Mouse (Mus musculus) erythroblast, adult 5-6 weeks (primary cell): ENCODE measurements around the gene Hmgcs1. TPM values are rescaled to one million over a fixed set of nuclear protein-coding genes. Genes with fewer than 3 reads are reported as not detected.

ENCODE experiments used
- ATAC-seq: replicated peaks from 2 replicates; pipeline ENCODE4 v1.8.0; 2016; ENCODE audit warnings: moderate number of reproducible peaks, mild to moderate bottlenecking, moderate TSS enrichment, inconsistent platforms; ENCODE audit not compliant: poor library complexity, low FRiP score, severe bottlenecking
- total RNA-seq, 2 experiments: library from RNA; stranded (forward) in 1 of 2; stranded (reverse) in 1 of 2; fragments of 150-400 nt in 1 of 2; fragments of 200-764, 138-1000 nt in 1 of 2; gene quantifications; 2 replicates each; pipeline versions ENCODE4 v1.2.3 to v1.2.4; 2015 to 2017; ENCODE audit warnings: low replicate concordance in 2 of 2

Gene Hmgcs1
- total RNA-seq, 2 experiments from 2014 or later: 5.1 to 11.5 TPM

GRCm38 (mm10) chr13:119741390-119742237 lies 51.4 kb downstream of the Hmgcs1 start:
- ATAC-seq: no peak

DNA sequence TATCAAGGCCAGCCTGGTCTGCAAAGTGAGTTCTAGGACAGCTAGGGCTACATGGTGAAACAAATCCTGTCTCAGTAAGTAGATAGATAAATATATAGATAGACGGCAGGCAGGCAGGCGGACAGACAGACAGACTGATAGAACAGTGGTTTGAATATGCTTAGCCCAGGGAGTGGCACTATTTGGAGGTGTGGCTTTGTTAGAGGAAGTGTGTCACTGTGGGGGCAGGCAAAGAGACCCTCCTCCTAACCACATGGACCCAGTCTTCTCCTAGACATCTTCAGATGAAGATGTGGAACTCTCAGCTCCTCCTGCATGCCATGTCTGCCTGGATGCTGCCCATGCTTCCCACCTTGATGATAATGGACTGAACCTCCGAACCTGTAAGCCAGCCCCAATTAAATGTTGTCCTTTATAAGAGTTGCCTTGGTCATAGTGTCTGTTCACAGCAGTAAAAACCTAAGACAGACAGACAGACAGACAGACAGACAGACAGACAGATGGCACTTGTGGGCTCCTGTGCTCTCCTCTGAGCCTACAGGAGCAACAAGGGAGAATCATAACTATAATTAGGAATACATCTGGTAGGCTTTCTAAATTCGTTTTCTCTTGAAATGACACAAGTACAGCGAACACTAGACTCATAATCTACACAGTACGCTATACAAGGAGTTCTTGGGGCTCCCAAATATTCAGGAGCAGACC lies 52.7 kb downstream of the Hmgcs1 start:
- ATAC-seq: no peak

GRCm38 (mm10) chr13:119743470-119743869 lies 53.3 kb downstream of the Hmgcs1 start:
- ATAC-seq: no peak

DNA sequence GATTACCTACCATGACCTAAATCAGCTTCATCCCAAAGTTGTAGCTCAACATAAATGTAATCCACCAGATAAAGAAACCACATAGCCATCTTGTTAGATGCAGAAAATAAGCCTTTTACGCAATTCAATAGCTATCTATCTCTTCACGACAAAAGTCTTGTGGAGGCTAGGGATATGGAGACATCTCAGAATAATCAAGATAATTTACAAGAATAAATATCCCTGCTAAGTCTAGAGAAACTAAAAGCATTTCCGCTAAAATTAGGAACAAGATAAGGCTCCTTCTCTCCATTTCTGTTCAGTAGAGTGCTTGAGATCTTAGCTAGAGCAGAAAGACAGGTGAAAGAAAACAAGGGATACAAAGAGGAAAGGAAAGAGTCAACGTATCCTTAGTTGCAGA lies 56.8 kb downstream of the Hmgcs1 start:
- ATAC-seq: no peak

DNA sequence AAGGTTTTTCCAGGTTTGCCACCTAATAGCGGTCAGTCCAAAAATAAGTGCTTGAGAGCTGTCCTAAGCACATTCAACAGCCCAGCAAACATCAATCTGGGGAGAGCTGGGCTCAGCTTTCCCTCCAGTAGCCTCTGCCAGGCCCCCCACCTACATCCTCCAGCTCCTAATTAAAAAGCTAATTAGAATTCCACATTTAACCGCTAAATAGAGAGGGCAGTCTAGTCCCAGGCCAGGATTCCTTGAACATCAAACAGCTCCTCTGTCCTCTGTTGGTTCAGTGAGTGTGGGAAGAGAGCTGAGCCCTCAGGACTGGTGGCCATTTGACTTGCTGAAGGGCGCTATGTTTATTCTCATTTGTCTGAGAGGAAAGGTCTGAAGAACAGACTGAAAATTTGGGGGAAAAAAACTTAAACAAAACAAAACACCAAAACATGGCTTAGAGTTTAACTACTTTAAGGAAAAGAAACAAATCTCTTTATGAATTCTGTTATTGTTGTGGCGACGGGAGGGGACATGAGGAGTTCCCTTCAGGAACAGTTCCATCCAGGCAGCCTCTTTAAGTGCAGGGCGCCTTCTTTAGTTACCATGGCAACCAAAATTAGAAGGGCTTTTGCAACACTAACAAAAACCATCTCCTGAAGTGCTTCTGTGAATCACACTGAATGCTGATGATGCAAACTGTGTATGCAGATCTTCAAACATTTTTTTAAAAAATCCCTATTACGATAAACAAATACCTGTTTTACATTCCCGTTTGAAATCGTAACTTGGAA lies 63.9 kb downstream of the Hmgcs1 start:
- no peak for ATAC-seq

DNA sequence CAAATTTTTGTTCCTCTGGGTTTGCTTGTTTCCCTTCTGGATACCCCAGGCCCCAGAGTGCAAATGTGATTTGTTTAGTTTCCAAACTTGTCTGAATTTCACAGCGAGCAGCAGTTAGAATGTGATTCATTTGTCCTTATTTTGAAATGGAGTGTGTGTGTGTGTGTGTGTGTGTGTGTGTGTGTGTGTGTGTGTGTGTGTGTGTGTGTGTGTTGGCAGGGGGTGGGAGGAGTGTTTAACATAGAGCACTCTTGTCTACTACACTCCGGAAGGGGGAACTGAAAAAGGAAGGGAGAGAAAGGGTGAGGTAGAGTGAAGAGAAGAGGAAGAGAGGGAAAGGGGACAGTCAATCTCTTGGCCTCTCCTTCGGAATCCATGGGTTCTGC lies 64.4 kb downstream of the Hmgcs1 start:
- ATAC-seq: no peak

DNA sequence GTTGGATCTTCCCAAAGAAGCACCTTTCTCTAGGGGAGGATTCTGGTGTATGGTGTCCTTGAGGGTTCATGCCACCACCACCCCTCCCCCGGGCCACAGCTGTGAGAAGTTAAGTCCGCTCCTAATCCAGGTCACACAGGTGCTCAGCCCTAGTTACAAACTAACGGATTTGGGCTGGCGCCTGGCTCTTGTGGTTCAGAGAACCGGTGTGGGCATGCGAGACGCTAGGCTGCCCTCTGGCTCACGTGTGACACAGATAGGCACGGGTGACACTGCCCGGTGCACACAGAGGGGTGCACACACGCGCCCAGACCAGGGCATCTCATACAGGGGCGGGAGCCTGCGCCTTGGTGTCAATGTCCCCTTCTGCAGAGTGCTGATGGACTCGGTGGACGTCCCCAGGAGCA lies 65.0 kb downstream of the Hmgcs1 start:
- no peak for ATAC-seq

GRCm38 (mm10) chr13:119755681-119756471 lies 65.7 kb downstream of the Hmgcs1 start, which contains the start of gene Nim1k:
Nim1k (minus strand) TSS chr13:119755882.
- no peak; the same call in 1 of the 2 replicates for ATAC-seq

DNA sequence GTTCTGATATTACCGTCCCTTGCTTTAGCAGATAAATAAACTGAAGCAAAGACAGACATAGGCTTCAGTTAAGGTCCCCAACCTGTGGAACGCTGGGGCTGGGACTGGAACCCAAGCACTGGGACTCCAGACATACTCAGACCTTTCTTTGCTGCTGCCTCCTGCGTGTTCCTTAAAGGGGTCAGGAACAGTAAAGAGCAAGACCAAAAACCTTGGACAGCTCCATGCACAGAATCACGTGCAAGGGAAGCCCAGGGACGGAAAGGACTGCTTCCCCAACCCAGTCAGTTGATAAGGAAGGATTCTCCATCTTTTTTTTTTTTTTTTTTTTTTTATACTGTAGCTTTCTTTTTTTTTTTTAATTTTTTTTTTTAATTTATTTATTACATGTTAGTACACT lies 66.7 kb downstream of the Hmgcs1 start:
- ATAC-seq: no peak

Other genes starting within 250 kb of the Hmgcs1 start
- 51.3 and 76.9 TPM in 2 replicates for gene 4833420G17Rik, start 227.6 kb upstream of the Hmgcs1 start, total RNA-seq (2015; ENCODE audit: low replicate concordance)
- 59.7 and 71.9 TPM in 2 replicates for gene 4833420G17Rik, start 227.6 kb upstream of the Hmgcs1 start, total RNA-seq (2017; ENCODE audit: low replicate concordance)
- gene Tmem267, start 202.3 kb upstream of the Hmgcs1 start, total RNA-seq (2015; ENCODE audit: low replicate concordance): 4.2 and 6.3 TPM in 2 replicates
- gene Tmem267, start 202.3 kb upstream of the Hmgcs1 start, total RNA-seq (2017; ENCODE audit: low replicate concordance): 0.43 and 0.98 TPM in 2 replicates
- gene 3110070M22Rik, start 202.0 kb upstream of the Hmgcs1 start, total RNA-seq (2015; ENCODE audit: low replicate concordance): not detected in 2 replicates
- not detected in 2 replicates for gene 3110070M22Rik, start 202.0 kb upstream of the Hmgcs1 start, total RNA-seq (2017; ENCODE audit: low replicate concordance)
- gene Ccl28, start 66.6 kb upstream of the Hmgcs1 start, total RNA-seq (2015; ENCODE audit: low replicate concordance): not detected in 2 replicates
- gene Ccl28, start 66.6 kb upstream of the Hmgcs1 start, total RNA-seq (2017; ENCODE audit: low replicate concordance): not detected in 2 replicates
- not detected in 2 replicates for gene Nim1k, start 65.5 kb downstream of the Hmgcs1 start, total RNA-seq (2015; ENCODE audit: low replicate concordance)
- not detected in 2 replicates for gene Nim1k, start 65.5 kb downstream of the Hmgcs1 start, total RNA-seq (2017; ENCODE audit: low replicate concordance)
- gene Zfp131, start 100.5 kb downstream of the Hmgcs1 start, total RNA-seq (2015; ENCODE audit: low replicate concordance): 25.6 and 32.8 TPM in 2 replicates
- gene Zfp131, start 100.5 kb downstream of the Hmgcs1 start, total RNA-seq (2017; ENCODE audit: low replicate concordance): 16.3 and 28.3 TPM in 2 replicates
- not detected in 2 replicates for gene AF067063, start 139.8 kb downstream of the Hmgcs1 start, total RNA-seq (2015; ENCODE audit: low replicate concordance)
- gene AF067063, start 139.8 kb downstream of the Hmgcs1 start, total RNA-seq (2017; ENCODE audit: low replicate concordance): not detected in 2 replicates
- gene D13Ertd608e, start 145.6 kb downstream of the Hmgcs1 start, total RNA-seq (2015; ENCODE audit: low replicate concordance): not detected in 2 replicates
- not detected in 2 replicates for gene D13Ertd608e, start 145.6 kb downstream of the Hmgcs1 start, total RNA-seq (2017; ENCODE audit: low replicate concordance)
- not detected in 2 replicates for gene Tcstv1, start 204.4 kb downstream of the Hmgcs1 start, total RNA-seq (2015; ENCODE audit: low replicate concordance)
- not detected in 2 replicates for gene Tcstv1, start 204.4 kb downstream of the Hmgcs1 start, total RNA-seq (2017; ENCODE audit: low replicate concordance)
- not detected in 2 replicates for gene Gm21761, start 238.9 kb downstream of the Hmgcs1 start, total RNA-seq (2015; ENCODE audit: low replicate concordance)
- gene Gm21761, start 238.9 kb downstream of the Hmgcs1 start, total RNA-seq (2017; ENCODE audit: low replicate concordance): not detected in 2 replicates